Mouse (Mus musculus) lung, postnatal 0 days (tissue): ENCODE data around the gene Atxn7. TPM values are rescaled to one million over a fixed set of nuclear protein-coding genes. Genes with fewer than 3 reads are reported as not detected.
"Not testable (repeated sequence)": the region's sequence is repeated elsewhere in the genome, so short reads cannot be mapped to it uniquely, and the experiment has no call there.

ENCODE experiments used
- ATAC-seq: fragments of 200-750 bp; cut with Nextera tagmentation; 2 replicates; pipeline ENCODE4 v1.8.0; 2017; ENCODE audit warnings: moderate library complexity
- DNase-seq: peaks from one replicate; pipeline ENCODE4 v3.0.0-alpha.2; 2016; ENCODE audit warnings: low spot score
- H3K27ac ChIP-seq: fragments of 300-500 bp; sonication (generic); 2 replicates; pipeline ENCODE4 v1.5.1; 2014; ENCODE audit warnings: antibody characterized with exemption, mild to moderate bottlenecking, low read length, mixed read lengths
- H3K27me3 ChIP-seq: fragments of 300-500 bp; sonication (generic); replicated peaks from 2 replicates; pipeline ENCODE4 v1.6.1; 2014; ENCODE audit warnings: low read length, mixed read lengths; ENCODE audit not compliant: insufficient read depth
- H3K36me3 ChIP-seq: fragments of 300-500 bp; sonication (generic); 2 replicates; pipeline ENCODE4 v1.6.1; 2014; ENCODE audit warnings: low read length, mixed read lengths; ENCODE audit not compliant: insufficient read depth
- H3K4me1 ChIP-seq: fragments of 300-500 bp; sonication (generic); 2 replicates; pipeline ENCODE4 v1.6.1; 2014; ENCODE audit warnings: antibody characterized with exemption, low read depth, low read length, mixed read lengths; ENCODE audit not compliant: insufficient read depth
- H3K4me2 ChIP-seq: fragments of 300-500 bp; sonication (generic); replicated peaks from 2 replicates; pipeline ENCODE4 v1.6.1; 2014; ENCODE audit warnings: low read depth, mild to moderate bottlenecking, low read length, moderate library complexity, mixed read lengths
- H3K4me3 ChIP-seq: fragments of 300-500 bp; sonication (generic); 2 replicates; pipeline ENCODE4 v1.5.1; 2014; ENCODE audit warnings: low read depth, low read length
- H3K9ac ChIP-seq: fragments of 300-500 bp; sonication (generic); replicated peaks from 2 replicates; pipeline ENCODE4 v1.6.1; 2014; ENCODE audit warnings: low read depth, mild to moderate bottlenecking
- H3K9me3 ChIP-seq: fragments of 300-500 bp; sonication (generic); 2 replicates; pipeline ENCODE4 v1.6.1; 2016; ENCODE audit warnings: low read length, mixed read lengths
- CTCF ChIP-seq: IDR thresholded peaks from 2 replicates; pipeline ENCODE4 v1.5.1; 2016; ENCODE audit warnings: antibody characterized with exemption, mild to moderate bottlenecking
- EP300 ChIP-seq: IDR thresholded peaks from 2 replicates; pipeline ENCODE4 v1.6.1; 2016; ENCODE audit warnings: antibody characterized with exemption, mild to moderate bottlenecking, control low read depth
- WGBS: fragments of 180-500 bp; shearing (Covaris S2); extraction: QIAGEN DNeasy Blood & Tissue Kit; methylation state at CpG from one replicate; pipeline ENCODE4 v1.1.7; 2014; 5-methylcytosine and 5-hydroxymethylcytosine counted together
- polyA plus RNA-seq: library from polyadenylated mRNA; unstranded; fragments of >200 nt; fragmentation: Nextera tagmentation; extraction: Ambion mirVana; gene quantifications from 2 replicates; pipeline ENCODE4 v1.2.1, GENCODE M21; 2015

Atxn7 gene
- polyA plus RNA-seq, 1 experiment from 2014 or later, result 4.3 TPM

DNA sequence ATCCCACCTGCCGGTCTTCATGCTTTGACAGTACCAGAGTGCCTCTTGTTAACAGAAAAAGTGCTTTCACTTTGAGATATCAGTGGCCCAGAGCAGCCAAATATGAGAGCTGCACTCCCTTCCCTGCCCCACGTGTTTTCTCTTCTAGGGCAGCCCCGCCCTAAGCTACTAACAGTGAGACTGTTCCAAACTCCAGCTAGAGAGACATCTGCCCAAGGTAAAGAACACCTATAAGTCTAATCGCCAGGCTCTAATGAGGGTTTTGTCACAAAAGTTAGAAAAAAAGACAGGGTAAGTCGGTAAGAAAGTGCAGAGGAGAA is 27.2 kb upstream of the Atxn7 start:
- H3K4me2 ChIP-seq, result peak overlapping the region; percentile 75
- H3K4me1 ChIP-seq, result no peaks in the 10 kb centered on the region
- DNase-seq (no peak), ATAC-seq (no peak)
- 39% methylated on average over 5 of the region's 5 CpGs for WGBS
- H3K4me3 ChIP-seq, result peak overlapping the region; percentile 34; the same call in 1 of the 2 replicates
- H3K9ac ChIP-seq, result no peak overlapping the region
- TF ChIP-seq CTCF, result no peak
- TF ChIP-seq EP300, result no peak
- no peaks in the 10 kb centered on the region for H3K9me3 ChIP-seq
- no peaks in the 10 kb centered on the region for H3K27me3 ChIP-seq
- no peak overlapping the region for H3K27ac ChIP-seq
- H3K36me3 ChIP-seq, result no peaks in the 10 kb centered on the region

DNA sequence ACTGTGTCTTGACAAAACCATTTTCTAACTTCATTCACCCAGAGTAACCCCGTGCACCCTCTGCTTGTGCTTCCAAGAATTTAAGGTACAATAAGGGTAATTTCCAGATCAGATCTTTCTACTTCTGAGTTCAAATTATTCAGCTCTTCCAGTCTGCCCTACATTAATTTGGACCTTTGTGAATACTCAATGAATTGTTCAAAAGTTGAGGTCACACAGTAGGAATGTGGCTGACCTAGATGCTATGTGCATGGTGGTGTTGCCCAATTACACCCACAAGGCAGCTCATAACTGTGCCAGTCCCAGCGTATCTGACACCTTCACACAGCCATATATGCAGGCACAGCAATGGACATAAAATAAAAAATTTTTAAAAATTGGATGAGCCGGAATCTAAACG is 16.6 kb upstream of the Atxn7 start:
- H3K27ac ChIP-seq, result no peak overlapping the region
- no peaks in the 10 kb centered on the region for H3K9me3 ChIP-seq
- ATAC-seq (no peak), DNase-seq (no peak)
- no peaks in the 10 kb centered on the region for H3K4me1 ChIP-seq
- no peak overlapping the region for H3K4me3 ChIP-seq
- H3K9ac ChIP-seq, result no peak overlapping the region
- no peak overlapping the region for H3K4me2 ChIP-seq
- 93% methylated on average over 4 of the region's 4 CpGs for WGBS
- H3K27me3 ChIP-seq, result no peaks in the 10 kb centered on the region
- H3K36me3 ChIP-seq, result peaks cover 11% of the 10 kb centered on the region; the same call in 1 of the 2 replicates
- no peak for TF ChIP-seq CTCF

DNA sequence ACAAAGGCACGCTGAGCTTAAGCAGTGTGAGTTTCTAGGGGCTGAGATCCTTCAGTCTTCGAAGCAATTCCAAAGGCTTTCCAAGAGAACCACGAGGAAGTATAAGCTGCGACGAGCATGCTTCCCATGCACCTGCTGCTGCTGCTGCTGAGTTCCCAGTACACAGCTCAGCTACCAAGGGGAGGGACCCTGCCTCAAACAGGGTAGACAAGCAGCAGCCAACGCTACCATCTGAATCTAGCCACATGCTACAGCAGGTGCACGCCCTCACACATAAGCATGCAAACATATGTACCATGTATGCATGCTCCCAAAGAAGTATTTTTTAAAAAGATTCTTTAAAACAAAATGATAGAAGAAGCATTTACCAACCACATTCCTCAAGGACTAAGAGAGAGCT is 12.9 kb upstream of the Atxn7 start:
- no peaks in the 10 kb centered on the region for H3K4me1 ChIP-seq
- H3K27ac ChIP-seq, result no peak overlapping the region
- H3K9me3 ChIP-seq, result no peaks in the 10 kb centered on the region
- H3K9ac ChIP-seq, result no peak overlapping the region
- DNase-seq, result no peak
- no peak overlapping the region for H3K4me3 ChIP-seq
- no peak for ATAC-seq
- TF ChIP-seq CTCF (no peak), EP300 (no peak)
- H3K36me3 ChIP-seq, result peaks cover 21% of the 10 kb centered on the region; the same call in 1 of the 2 replicates
- no peaks in the 10 kb centered on the region for H3K27me3 ChIP-seq
- WGBS, result 95% methylated on average over 7 of the region's 7 CpGs
- no peak overlapping the region for H3K4me2 ChIP-seq

DNA sequence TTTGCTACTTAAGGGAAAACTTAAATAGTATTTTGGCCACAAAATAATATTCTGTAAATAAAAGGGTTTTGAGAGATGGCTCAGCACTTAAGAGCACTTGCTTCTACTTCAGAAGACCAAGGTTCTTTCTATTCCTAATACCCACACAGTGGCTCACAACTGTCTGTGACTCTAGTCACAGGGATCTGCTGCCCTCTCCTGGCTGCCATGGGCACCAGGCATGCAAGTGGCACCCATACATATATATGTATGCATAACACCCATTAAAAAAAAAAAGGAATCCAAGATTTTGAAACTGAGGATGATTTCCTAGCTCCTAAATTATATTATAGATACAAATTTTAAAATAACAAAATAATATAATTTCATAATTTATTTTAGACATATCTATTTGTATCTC is 10.8 kb upstream of the Atxn7 start:
- no peaks in the 10 kb centered on the region for H3K27me3 ChIP-seq
- peaks cover 21% of the 10 kb centered on the region; the same call in 1 of the 2 replicates for H3K36me3 ChIP-seq
- peak; percentile 64 for TF ChIP-seq CTCF
- TF ChIP-seq EP300, result no peak
- H3K4me2 ChIP-seq, result no peak overlapping the region
- H3K9ac ChIP-seq, result no peak overlapping the region
- ATAC-seq (no peak), DNase-seq (peak; percentile 45)
- H3K4me1 ChIP-seq, result no peaks in the 10 kb centered on the region
- H3K27ac ChIP-seq, result no peak overlapping the region
- H3K4me3 ChIP-seq, result no peak overlapping the region
- H3K9me3 ChIP-seq, result no peaks in the 10 kb centered on the region

DNA sequence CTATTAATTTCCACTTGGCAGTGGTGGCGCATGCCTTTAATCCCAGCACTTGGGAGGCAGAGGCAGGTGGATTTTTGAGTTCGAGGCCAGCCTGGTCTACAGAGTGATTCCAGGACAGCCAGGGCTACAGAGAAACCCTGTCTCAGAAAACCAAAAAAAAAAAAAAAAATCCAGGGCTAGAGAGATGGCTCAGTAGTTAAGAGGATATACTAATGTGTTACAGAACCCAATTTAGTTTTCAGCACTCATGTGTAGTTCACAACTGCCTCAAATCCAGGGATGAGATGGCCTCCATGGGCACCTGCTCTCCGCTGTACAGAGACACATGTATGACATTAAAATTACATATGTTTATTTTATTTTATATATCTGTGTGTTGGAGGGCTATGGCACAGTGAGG is 9.1 kb upstream of the Atxn7 start:
- H3K4me1 ChIP-seq, DNase-seq, H3K9ac ChIP-seq, H3K27me3 ChIP-seq, H3K9me3 ChIP-seq, ATAC-seq, H3K27ac ChIP-seq, H3K4me3 ChIP-seq, H3K4me2 ChIP-seq: not testable (repeated sequence)
- 98% methylated on average over 3 of the region's 3 CpGs for WGBS
- peaks cover 21% of the 10 kb centered on the region; the same call in 1 of the 2 replicates for H3K36me3 ChIP-seq

DNA sequence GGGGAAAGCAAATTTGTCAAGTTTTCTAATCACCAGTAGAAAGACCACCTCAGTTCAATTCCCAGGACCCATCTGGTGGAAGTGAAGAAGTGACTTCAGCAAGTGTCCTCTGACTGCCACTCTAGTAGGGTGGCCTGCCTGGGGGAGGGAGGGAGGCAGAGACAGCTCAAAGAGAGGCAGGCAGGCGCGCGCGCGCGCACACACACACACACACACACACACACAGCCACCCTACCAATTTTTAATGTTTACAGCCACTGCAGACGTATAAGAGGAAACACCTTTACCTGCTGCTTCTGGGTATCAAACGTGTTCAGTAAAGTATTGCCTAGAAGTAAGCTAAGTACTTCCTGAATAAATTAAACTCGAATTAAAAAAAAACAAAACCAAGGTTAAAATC is 1.2 kb upstream of the Atxn7 start:
- WGBS, result 0% methylated on average over 8 of the region's 9 CpGs

More for the DNA sequence above, 1.2 kb upstream of the Atxn7 start:
- ATAC-seq (no peak), DNase-seq (peak; percentile 32)
- H3K4me2 ChIP-seq, result peak overlapping the region; percentile 79
- peak overlapping the region; percentile 9; the same call in 1 of the 2 replicates for H3K27ac ChIP-seq
- peak overlapping the region; percentile 92 for H3K4me3 ChIP-seq
- H3K9me3 ChIP-seq, result no peaks in the 10 kb centered on the region
- H3K9ac ChIP-seq, result peak overlapping the region; percentile 89
- H3K4me1 ChIP-seq, result no peaks in the 10 kb centered on the region
- no peak for TF ChIP-seq CTCF
- no peak for TF ChIP-seq EP300
- no peaks in the 10 kb centered on the region for H3K27me3 ChIP-seq
- H3K36me3 ChIP-seq, result no peaks in the 10 kb centered on the region
